In the genomic region with DNA sequence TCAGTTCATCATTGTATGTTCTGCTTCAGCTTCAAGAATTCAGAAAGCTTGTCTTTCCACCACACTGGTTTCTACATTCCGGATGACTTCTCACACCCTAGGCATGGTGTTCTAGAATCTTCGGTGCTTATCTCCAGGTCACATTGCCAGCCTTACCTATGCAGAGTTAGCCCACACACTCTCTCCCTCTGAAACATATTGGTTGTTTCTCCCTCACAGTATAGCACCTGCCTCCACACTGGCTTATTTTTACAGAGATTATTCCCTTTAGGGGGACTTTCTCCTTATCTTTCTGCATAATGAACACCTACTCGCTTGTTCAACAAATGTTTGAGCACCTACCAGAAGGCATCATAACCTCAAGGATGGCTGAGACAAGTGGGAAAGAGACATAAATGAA, we compare ENCODE assay signal across 19 mouse cellular contexts.
"Had no signal": no experiment of that assay in that cellular context is flagged by ENCODE, and none has a peak within 500 bp of the region (broad histone marks: within the 10 kb centered on the region; RNA-seq: fewer than 3 reads in every experiment).

No protein-coding gene starts in this region.

- H3K27ac ChIP-seq: midbrain, embryonic 10.5 days; midbrain, embryonic 12.5 days; neural tube, embryonic 13.5 days; neural tube, embryonic 15.5 days; stomach, embryonic 15.5 days; stomach, postnatal 0 days had no signal

- DNase-seq: lung, adult 18-20 months; lung, embryonic 14.5 days; lung, postnatal 10 days; lung, postnatal 4 days; midbrain, embryonic 14.5 days; retina, postnatal 1 day; right cerebral cortex, adult 18-20 months; right cerebral cortex, postnatal 25 days; thymus, adult 18-20 months; thymus, postnatal 14 days; thymus, postnatal 36 days had no signal

- ATAC-seq: midbrain, embryonic 16.5 days had no signal

- H3K4me3 ChIP-seq: midbrain, embryonic 10.5 days; midbrain, embryonic 12.5 days; myocyte; neural tube, embryonic 13.5 days; neural tube, embryonic 15.5 days; stomach, embryonic 15.5 days had no signal
